ENCODE assay signal across 8 mouse cellular contexts in the genomic region with DNA sequence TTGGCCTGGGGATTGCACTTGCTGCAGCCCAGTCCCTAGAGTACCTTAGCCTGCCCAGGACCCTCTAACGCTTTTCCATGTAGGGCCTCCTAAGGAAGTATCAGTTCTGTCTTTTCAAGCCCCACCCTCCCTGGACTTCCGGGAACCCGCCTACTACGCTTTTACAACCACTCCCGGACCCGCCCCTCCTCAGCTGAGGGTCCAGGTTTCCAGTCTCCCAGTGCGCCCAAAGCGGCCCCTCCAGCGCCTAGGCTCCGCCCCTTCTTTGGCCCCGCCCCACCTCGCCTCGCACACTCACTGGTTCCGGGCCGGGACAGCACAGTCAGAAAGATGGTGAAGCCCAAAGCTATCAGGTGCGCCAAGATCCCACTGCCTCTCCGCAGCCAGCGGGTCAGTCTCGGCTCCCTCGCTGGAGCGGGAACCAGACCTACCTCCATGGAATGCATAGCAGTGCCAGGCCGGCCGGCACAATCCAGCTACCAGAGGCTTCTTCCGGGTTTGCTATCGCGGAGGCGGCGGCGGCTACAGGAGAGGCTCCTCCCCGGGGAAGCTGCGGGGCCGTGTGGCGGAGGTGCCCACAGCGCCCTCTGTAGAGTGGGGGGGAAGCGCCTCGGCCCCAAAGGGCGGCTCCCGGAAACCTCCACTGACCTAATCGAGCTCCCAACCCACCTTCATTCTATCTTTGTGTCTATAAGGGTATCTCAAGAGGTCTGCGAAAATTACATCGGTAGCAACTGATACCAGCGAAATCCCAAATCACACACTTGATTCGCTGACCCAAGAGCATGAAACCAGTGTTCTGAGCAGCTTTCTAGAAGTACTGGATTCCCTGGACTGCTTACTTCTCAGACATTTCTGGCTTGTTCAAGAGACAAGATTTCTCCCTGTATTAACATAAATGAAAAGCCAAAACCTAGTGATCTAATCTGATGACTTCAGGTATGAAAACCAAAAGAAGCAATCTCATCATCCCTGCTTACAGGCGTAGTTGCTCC. TPM values are rescaled to one million over a fixed set of nuclear protein-coding genes. Genes with fewer than 3 reads are reported as not detected.
DNase-seq lines count a peak whose midpoint lies in the region; ATAC-seq and TF ChIP-seq lines count a peak whose summit lies in the region.

A gene (minus strand): TSS at position 884 of the 995 bp plus-strand sequence.

- H3K4me2 ChIP-seq in heart, embryonic 13.5 days = peak within 1 kb of the TSS; percentile 76
- H3K4me2 ChIP-seq in liver, embryonic 11.5 days = peak within 1 kb of the TSS; percentile 77
- H3K4me2 ChIP-seq in myocyte (ENCODE audit: low read depth) = peak within 1 kb of the TSS; percentile 89

- no peaks in the 10 kb centered on the region for H3K79me2 ChIP-seq in myocyte (ENCODE audit: control insufficient read depth, insufficient read depth)

- H3K4me3 ChIP-seq in heart, embryonic 13.5 days = peak within 1 kb of the TSS; percentile 77
- H3K4me3 ChIP-seq in liver, embryonic 11.5 days (ENCODE audit: low read depth, low read length) = peak within 1 kb of the TSS; percentile 76
- H3K4me3 ChIP-seq in myocyte = peak within 1 kb of the TSS; percentile 73

- H3K9me3 ChIP-seq in heart, embryonic 13.5 days = no peaks in the 10 kb centered on the region
- H3K9me3 ChIP-seq in liver, embryonic 11.5 days (ENCODE audit: control insufficient read depth, low read length) = no peaks in the 10 kb centered on the region

- peaks cover 45% of the 10 kb centered on the region for H3K4me1 ChIP-seq in heart, embryonic 13.5 days
- H3K4me1 ChIP-seq in liver, embryonic 11.5 days (replicated peaks; ENCODE audit: control insufficient read depth, insufficient read depth, low read length) = peaks cover 35% of the 10 kb centered on the region

- no peaks in the 10 kb centered on the region for H3K27me3 ChIP-seq in heart, embryonic 13.5 days (replicated peaks)
- no peaks in the 10 kb centered on the region for H3K27me3 ChIP-seq in liver, embryonic 11.5 days (replicated peaks; ENCODE audit: control insufficient read depth, insufficient read depth, low read length)
- H3K27me3 ChIP-seq in myocyte (ENCODE audit: control insufficient read depth, insufficient read depth, insufficient read length) = no peaks in the 10 kb centered on the region
- H3K27me3 ChIP-seq in splenic B cell, adult 2 months (ENCODE audit: control insufficient read depth, insufficient read depth, low read length, poor library complexity, severe bottlenecking) = no peaks in the 10 kb centered on the region

- ATAC-seq in heart, embryonic 13.5 days (ENCODE audit: extremely low read depth, insufficient number of reproducible peaks, low FRiP score, low TSS enrichment) = peak; percentile 90
- ATAC-seq in liver, embryonic 11.5 days (replicated peaks; ENCODE audit: low FRiP score) = peak; percentile 97

- peak within 1 kb of the TSS; percentile 91 for H3K27ac ChIP-seq in heart, embryonic 13.5 days (replicated peaks)
- H3K27ac ChIP-seq in liver, embryonic 11.5 days (ENCODE audit: low read depth, low read length) = peak within 1 kb of the TSS; percentile 85

- H3K36me3 ChIP-seq in heart, embryonic 13.5 days = peaks cover 45% of the 10 kb centered on the region
- H3K36me3 ChIP-seq in liver, embryonic 11.5 days (ENCODE audit: control insufficient read depth, insufficient read depth, low read length) = peaks cover 17% of the 10 kb centered on the region
- peaks cover 5% of the 10 kb centered on the region for H3K36me3 ChIP-seq in myocyte (ENCODE audit: control insufficient read depth, insufficient read depth)
- peaks cover 4% of the 10 kb centered on the region; the same call in 1 of the 2 replicates for H3K36me3 ChIP-seq in splenic B cell, adult 2 months (ENCODE audit: control insufficient read depth, insufficient read depth, low read length, poor library complexity, severe bottlenecking)

- H3K9ac ChIP-seq in heart, embryonic 13.5 days = peak within 1 kb of the TSS; percentile 85
- H3K9ac ChIP-seq in liver, embryonic 11.5 days (ENCODE audit: low read depth, low read length) = peak within 1 kb of the TSS; percentile 76

- 3% methylated on average over 44 of the region's 44 CpGs for WGBS in heart, embryonic 13.5 days
- WGBS in liver, embryonic 11.5 days = 3% methylated on average over 44 of the region's 44 CpGs

- peak; percentile 89 to 95 for DNase-seq in CD8-positive naive resting alpha-beta T cell, adult 2 months (ENCODE audit: low read depth in 2 of 2, low spot score in 2 of 2)
- DNase-seq in c-Kit-negative CD71-positive TER-119-positive erythroid progenitor cells, embryonic 14.5 days (ENCODE audit: low read depth, low spot score) = peak; percentile 85
- DNase-seq in fibroblast of lung, adult 2 months (ENCODE audit: low read depth) = peak; percentile 70
- DNase-seq in kidney, postnatal 10 days = peak; percentile 97
- peak; percentile 99 for DNase-seq in liver, embryonic 11.5 days (ENCODE audit: low spot score)
- peak; percentile 91 for DNase-seq in splenic B cell, adult 2 months (ENCODE audit: low read depth, low spot score)

- H3ac ChIP-seq in myocyte (ENCODE audit: control insufficient read depth, insufficient read length) = peak within 1 kb of the TSS; percentile 10

- TF ChIP-seq POLR2A in myocyte (IDR thresholded peaks at IDR 0.05; ENCODE audit: insufficient read length, low read depth) = peak; percentile 70

TF ChIP-seq in myocyte, 11 proteins besides CTCF, POLR2A, EP300 and RAD21:
- TF ChIP-seq USF1 (IDR thresholded peaks at IDR 0.05; ENCODE audit: low read depth) (no peak), SRF (IDR thresholded peaks at IDR 0.05; ENCODE audit: control insufficient read depth, insufficient read length, low read depth) (peak; percentile 52), TCF12 (IDR thresholded peaks at IDR 0.05; ENCODE audit: insufficient read depth, poor library complexity, severe bottlenecking) (no peak), POLR2AphosphoS2 (IDR thresholded peaks at IDR 0.05; ENCODE audit: insufficient read length, low read depth) (peak; percentile 85)

RNA-seq across cellular contexts. Expression of the gene that starts here (rescaled TPM):
- polyA plus RNA-seq in heart, embryonic 13.5 days (2015; fragmentation: Nextera tagmentation; extraction: Ambion mirVana) = 2.3 and 3.1 TPM in 2 replicates
- 2.3 and 2.8 TPM in 2 replicates for polyA plus RNA-seq in liver, embryonic 11.5 days (2014; fragmentation: Nextera tagmentation; extraction: Ambion mirVana)
- 3.2 TPM for polyA plus RNA-seq in myocyte (2012; fragmentation: generic; extraction: Trizol)

Comparison
In these comparisons a context has a peak if more than half of its experiments do, and no peak if none do; other contexts are left out.
1. Peak in every context shown above with its lines: DNase-seq, ATAC-seq, H3K4me3 ChIP-seq and H3K27ac ChIP-seq.